14 mouse cellular contexts compared by ENCODE assay signal in the genomic region with DNA sequence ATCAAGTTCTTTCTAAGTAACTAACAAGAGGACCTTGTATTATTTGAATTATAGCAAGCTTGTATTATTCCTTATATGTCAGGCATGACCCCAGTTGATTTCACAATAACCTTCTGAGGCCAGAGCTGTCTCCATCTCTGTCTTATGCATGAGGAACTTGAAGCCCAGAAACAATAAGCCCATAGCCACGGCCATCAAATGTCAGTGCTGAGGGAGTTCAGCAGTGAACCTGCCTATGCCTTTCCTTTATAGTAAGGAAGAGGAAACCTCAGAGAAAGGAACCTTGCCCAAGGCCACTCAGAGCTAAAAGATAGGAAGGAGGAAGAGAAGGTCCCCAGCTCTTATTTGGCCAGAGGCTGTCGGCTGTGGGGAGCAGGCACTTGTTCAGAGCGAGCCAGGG.
"Had no signal": no experiment of that assay in that cellular context is flagged by ENCODE, and none has a peak within 500 bp of the region (broad histone marks: within the 10 kb centered on the region; RNA-seq: fewer than 3 reads in every experiment).

No protein-coding gene starts in this region.

- ATAC-seq: lung, postnatal 0 days; midbrain, embryonic 16.5 days had no signal

- DNase-seq: lung, adult 2 months; lung, postnatal 14 days; lung, postnatal 36 days; midbrain, embryonic 14.5 days; retina, postnatal 1 day; right cerebral cortex, adult 18-20 months; right cerebral cortex, postnatal 25 days; right cerebral cortex, postnatal 4 days; spleen, adult 18-20 months; thymus, adult 18-20 months; thymus, postnatal 14 days; thymus, postnatal 36 days had no signal
